In genomic region chr11:82487359-82488086, GRCm38 (mm10) we compare ENCODE assay signal across 15 mouse cellular contexts.
DNase-seq lines count a peak whose midpoint lies in the region; ATAC-seq lines count a peak whose summit lies in the region.
"Had no signal": no experiment of that assay in that cellular context is flagged by ENCODE, and none has a peak within 500 bp of the region (broad histone marks: within the 10 kb centered on the region; RNA-seq: fewer than 3 reads in every experiment).

No protein-coding gene starts in this region.

- no peak for ATAC-seq in midbrain, embryonic 15.5 days (replicated peaks)
- peak; percentile 78 for ATAC-seq in neural tube, embryonic 13.5 days (ENCODE audit: low read depth)
- ATAC-seq in erythroblast, adult 5-6 weeks (replicated peaks; ENCODE audit: low FRiP score, poor library complexity, severe bottlenecking), result no peak

- peak overlapping the region; percentile 66 for H3K27ac ChIP-seq in midbrain, embryonic 10.5 days (replicated peaks)
- no peak overlapping the region for H3K27ac ChIP-seq in midbrain, embryonic 15.5 days
- peak overlapping the region; percentile 68 for H3K27ac ChIP-seq in neural tube, embryonic 13.5 days (replicated peaks)
- H3K27ac ChIP-seq: heart, adult 2 months; stomach, embryonic 15.5 days had no signal

- 40% methylated on average over 8 of the region's 8 CpGs for WGBS in midbrain, embryonic 10.5 days
- WGBS in midbrain, embryonic 15.5 days, result 19% methylated on average over 8 of the region's 8 CpGs
- WGBS in neural tube, embryonic 13.5 days, result 10% methylated on average over 8 of the region's 8 CpGs

- no peak overlapping the region for H3K4me2 ChIP-seq in midbrain, embryonic 15.5 days
- no peak overlapping the region for H3K4me2 ChIP-seq in neural tube, embryonic 13.5 days
- H3K4me2 ChIP-seq: lung, embryonic 14.5 days; stomach, embryonic 15.5 days had no signal

- peak; percentile 37 for DNase-seq in midbrain, embryonic 10.5 days (ENCODE audit: low spot score)
- peak; percentile 48 for DNase-seq in embryo, embryonic 9.5 days (ENCODE audit: extremely low spot score)
- peak; percentile 12 for DNase-seq in hindlimb bud, embryonic 11.5 days (ENCODE audit: extremely low spot score, low read depth, low spot score)
- DNase-seq in kidney, adult 11 months, result no peak
- no peak for DNase-seq in gastrocnemius, postnatal 4 days (ENCODE audit: low spot score in 2 of 2)
- DNase-seq: cerebellum, postnatal 10 days; heart, adult 2 months; heart, postnatal 4 days; kidney, postnatal 14 days; lung, embryonic 14.5 days; thymus, postnatal 4 days had no signal

- H3K36me3 ChIP-seq in midbrain, embryonic 10.5 days, result no peaks in the 10 kb centered on the region
- no peaks in the 10 kb centered on the region for H3K36me3 ChIP-seq in midbrain, embryonic 15.5 days (replicated peaks)
- H3K36me3 ChIP-seq in neural tube, embryonic 13.5 days, result no peaks in the 10 kb centered on the region
- H3K36me3 ChIP-seq: stomach, embryonic 15.5 days had no signal

- peaks cover 24% of the 10 kb centered on the region for H3K4me1 ChIP-seq in midbrain, embryonic 10.5 days
- peaks cover 11% of the 10 kb centered on the region for H3K4me1 ChIP-seq in midbrain, embryonic 15.5 days
- peaks cover 31% of the 10 kb centered on the region for H3K4me1 ChIP-seq in neural tube, embryonic 13.5 days (replicated peaks)
- H3K4me1 ChIP-seq: stomach, embryonic 15.5 days had no signal

- no peaks in the 10 kb centered on the region for H3K27me3 ChIP-seq in midbrain, embryonic 10.5 days (ENCODE audit: low read depth, poor library complexity, severe bottlenecking)
- H3K27me3 ChIP-seq in midbrain, embryonic 15.5 days (replicated peaks), result no peaks in the 10 kb centered on the region
- H3K27me3 ChIP-seq in neural tube, embryonic 13.5 days, result no peaks in the 10 kb centered on the region
- H3K27me3 ChIP-seq: stomach, embryonic 15.5 days had no signal

- H3K4me3 ChIP-seq in midbrain, embryonic 10.5 days, result no peak overlapping the region
- H3K4me3 ChIP-seq in midbrain, embryonic 15.5 days, result no peak overlapping the region
- no peak overlapping the region for H3K4me3 ChIP-seq in neural tube, embryonic 13.5 days
- H3K4me3 ChIP-seq: heart, adult 2 months; stomach, embryonic 15.5 days had no signal

- no peaks in the 10 kb centered on the region for H3K9me3 ChIP-seq in midbrain, embryonic 10.5 days (replicated peaks)
- no peaks in the 10 kb centered on the region for H3K9me3 ChIP-seq in midbrain, embryonic 15.5 days
- H3K9me3 ChIP-seq in neural tube, embryonic 13.5 days, result no peaks in the 10 kb centered on the region
- H3K9me3 ChIP-seq: stomach, embryonic 15.5 days had no signal

- no peak overlapping the region for H3K9ac ChIP-seq in midbrain, embryonic 15.5 days
- no peak overlapping the region for H3K9ac ChIP-seq in neural tube, embryonic 13.5 days
- H3K9ac ChIP-seq: lung, embryonic 14.5 days; stomach, embryonic 15.5 days had no signal

Comparison
In these comparisons a context has a peak if more than half of its experiments do, and no peak if none do; other contexts are left out.
1. DNase-seq: peak in midbrain, embryonic 10.5 days (single experiment), embryo, embryonic 9.5 days (single experiment) and hindlimb bud, embryonic 11.5 days (single experiment); none in kidney, adult 11 months (single experiment) and gastrocnemius, postnatal 4 days (0 of 2).